Mouse (Mus musculus) cerebellum, adult (tissue): ENCODE results near the gene Arhgef16.

Experiments used
- ATAC-seq: cut with Nextera tagmentation; 2 replicates; pipeline ENCODE4 v1.9.2; 2017; ENCODE audit warnings: mild to moderate bottlenecking, moderate library complexity, mixed read lengths; ENCODE audit not compliant: insufficient number of reproducible peaks, low FRiP score, low TSS enrichment

Gene Arhgef16

GRCm38 (mm10) chr4:154301466-154301881 lies at the start of gene Arhgef16:
Gene Arhgef16, minus strand, starts transcription at chr4:154301676.
- ATAC-seq, result peak; percentile 52; the same call in 1 of the 2 replicates

DNA sequence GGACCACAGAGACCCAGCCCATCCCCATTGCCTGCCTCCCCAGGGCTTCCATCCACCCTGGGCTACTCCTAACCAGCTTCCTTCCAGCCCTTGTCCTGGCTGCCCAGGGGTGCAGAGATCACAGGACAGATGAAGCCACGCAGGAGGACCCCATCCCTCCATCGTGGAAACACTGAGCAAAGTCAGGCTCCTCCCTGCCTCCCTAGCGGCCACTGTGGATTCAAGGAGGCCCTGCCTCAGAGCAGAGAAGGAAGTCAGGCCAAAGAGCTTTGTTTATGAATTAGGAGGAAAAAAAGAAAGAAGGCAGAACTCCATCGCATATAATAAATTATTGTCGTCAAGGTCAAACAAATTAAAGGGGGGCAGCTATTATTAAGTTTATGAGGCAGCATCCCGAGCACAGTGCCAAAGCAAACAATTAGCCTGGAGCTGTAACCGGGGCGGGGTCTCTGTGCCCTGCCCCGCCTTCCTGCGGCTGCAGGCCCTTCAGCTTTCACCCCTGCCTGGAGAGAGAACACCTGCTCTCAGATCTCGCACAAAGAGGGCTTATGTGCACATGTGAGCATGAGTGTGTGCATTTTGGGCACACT lies 46.8 kb upstream of the Arhgef16 start:
- ATAC-seq, result no peak

- no peak for ATAC-seq
Measured at GRCm38 (mm10) chr4:154346731-154347522, 45.5 kb upstream of the Arhgef16 start.

- ATAC-seq, result no peak
Measured at GRCm38 (mm10) chr4:154336650-154337049, 35.2 kb upstream of the Arhgef16 start.

GRCm38 (mm10) chr4:154335761-154336160 lies 34.3 kb upstream of the Arhgef16 start, which contains the start of gene B230104I21Rik:
Gene B230104I21Rik, plus strand, starts transcription at chr4:154336127.
- ATAC-seq, result no peak

DNA sequence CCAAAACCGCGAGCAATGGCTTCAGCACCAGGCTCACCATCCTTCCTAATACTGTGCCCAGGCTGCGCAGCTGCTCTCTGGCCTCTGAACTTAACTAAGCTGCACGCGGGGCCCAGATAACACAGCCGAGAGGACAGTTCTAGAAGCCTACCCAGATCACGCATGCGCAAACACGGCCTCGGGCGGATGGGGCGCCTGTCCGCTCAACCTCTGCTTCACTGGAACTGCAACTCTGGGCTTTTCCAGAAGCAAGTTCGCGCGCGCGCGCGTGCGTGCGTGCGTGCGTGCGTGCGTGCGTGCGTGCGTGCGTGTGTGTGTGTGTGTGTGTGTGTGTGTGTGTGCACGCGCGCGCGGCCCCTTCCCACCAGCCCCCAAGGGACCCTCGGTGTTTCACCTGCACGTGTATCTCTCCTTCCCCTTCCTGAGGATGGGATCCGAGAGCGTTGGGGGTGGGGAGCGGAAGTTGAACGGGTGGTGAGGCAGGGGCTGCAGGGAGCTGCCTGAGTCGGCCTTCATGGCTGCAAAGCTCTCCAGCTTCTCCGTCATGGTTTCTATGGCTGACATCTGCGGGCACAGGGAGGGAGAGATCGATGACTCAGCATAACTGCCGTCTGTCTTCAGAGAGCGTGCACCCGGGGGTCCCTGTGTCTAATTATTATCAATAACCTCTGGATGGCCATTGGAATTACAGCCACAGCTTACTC lies 33.4 kb upstream of the Arhgef16 start:
- 0 out of 2 replicates have a peak, but pooled peaks have one; percentile 27 for ATAC-seq

DNA sequence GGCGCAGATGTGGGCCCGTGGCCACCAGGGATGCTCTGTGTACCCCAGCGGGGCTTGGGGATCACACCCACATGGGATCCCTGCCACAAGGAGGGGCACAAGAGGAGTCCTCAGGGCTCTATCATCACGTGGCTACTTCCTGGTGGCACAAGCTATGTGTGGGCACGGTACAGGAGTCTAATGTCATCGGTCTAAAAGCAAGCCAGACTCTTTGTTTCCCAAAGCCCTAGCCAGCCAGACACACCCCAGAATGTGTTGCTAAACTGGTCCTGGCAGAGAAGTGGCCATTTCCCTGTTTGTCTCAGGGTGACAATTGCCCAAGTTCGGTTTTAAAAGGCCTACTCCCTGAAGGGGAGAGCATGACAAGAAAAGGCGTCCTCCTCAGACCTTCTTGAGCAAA lies 31.8 kb upstream of the Arhgef16 start:
- no peak for ATAC-seq

GRCm38 (mm10) chr4:154331271-154331670 lies 29.8 kb upstream of the Arhgef16 start:
- no peak for ATAC-seq

- no peak for ATAC-seq
Measured at GRCm38 (mm10) chr4:154330001-154330400, 28.5 kb upstream of the Arhgef16 start.

DNA sequence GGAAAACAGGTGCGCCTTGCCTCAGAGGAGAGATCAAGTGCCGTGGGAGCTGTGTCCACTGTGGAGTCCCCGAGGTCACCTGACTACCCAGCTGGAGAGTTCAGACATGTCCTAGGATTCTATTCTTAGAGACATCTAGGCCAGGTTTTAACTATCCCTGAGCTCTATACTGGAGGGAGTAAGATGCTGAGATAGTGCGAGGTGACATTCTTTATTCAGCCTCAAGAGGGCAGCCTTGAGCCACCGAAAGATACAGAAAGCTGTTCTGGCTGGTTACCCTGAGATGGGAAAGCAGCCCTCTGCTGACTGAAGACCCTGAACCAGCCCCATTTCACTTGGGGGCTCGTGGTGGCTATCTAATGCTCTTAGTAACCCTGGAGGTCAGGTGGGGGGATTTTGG lies 27.4 kb upstream of the Arhgef16 start:
- ATAC-seq, result peak; percentile 27; the same call in 1 of the 2 replicates

GRCm38 (mm10) chr4:154328431-154328830 lies 27.0 kb upstream of the Arhgef16 start:
- ATAC-seq, result no peak

GRCm38 (mm10) chr4:154325410-154325809 lies 23.9 kb upstream of the Arhgef16 start:
- no peak for ATAC-seq

DNA sequence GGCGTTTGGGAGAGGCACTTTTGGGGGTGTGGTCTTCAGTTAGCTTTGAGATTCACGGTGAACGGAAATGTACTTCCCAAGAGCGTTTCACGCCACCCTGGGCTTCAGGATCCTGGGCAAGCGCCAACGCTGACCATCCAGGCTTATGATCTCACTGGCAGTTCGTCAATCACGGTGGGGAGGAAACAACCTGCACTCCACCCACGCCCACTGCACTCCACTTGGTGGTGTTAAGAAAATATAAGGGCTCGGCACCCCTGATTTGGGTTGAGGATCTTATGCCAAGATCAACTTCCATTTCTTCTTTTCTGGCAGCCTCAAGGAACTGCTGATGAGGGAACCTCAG lies 12.1 kb upstream of the Arhgef16 start:
- no peak for ATAC-seq

GRCm38 (mm10) chr4:154312935-154313621 lies 11.6 kb upstream of the Arhgef16 start:
- ATAC-seq, result no peak

DNA sequence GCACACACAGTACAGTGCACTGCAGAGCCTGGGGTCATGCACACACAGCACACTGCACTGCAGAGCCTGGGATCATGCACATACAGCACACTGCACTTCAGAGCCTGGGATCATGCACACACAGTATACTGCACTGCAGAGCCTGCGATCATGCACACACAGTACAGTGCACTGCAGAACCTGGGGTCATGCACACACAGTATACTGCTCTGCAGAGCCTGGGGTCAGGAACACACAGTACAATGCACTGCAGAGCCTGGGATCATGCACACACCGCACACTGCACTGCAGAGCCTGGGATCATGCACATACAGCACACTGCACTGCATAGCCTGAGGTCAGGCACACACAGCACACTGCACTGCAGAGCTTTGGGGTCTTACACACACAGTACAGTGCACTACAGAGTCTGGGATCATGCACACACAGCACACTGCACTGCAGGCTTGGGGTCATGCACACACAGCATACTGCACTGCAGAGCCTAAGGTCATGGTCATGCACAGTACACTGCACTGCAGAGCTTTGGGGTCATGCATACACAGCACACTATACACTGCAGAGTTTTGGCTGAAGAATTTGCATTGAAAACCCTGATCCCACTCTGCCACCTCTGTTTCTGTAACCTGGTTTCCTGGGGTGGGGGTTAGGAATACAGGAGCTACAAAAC lies 10.8 kb upstream of the Arhgef16 start:
- no peak for ATAC-seq

- ATAC-seq, result no peak
Measured at GRCm38 (mm10) chr4:154310576-154311262, 9.2 kb upstream of the Arhgef16 start.

GRCm38 (mm10) chr4:154309131-154309530 lies 7.7 kb upstream of the Arhgef16 start:
- no peak for ATAC-seq

DNA sequence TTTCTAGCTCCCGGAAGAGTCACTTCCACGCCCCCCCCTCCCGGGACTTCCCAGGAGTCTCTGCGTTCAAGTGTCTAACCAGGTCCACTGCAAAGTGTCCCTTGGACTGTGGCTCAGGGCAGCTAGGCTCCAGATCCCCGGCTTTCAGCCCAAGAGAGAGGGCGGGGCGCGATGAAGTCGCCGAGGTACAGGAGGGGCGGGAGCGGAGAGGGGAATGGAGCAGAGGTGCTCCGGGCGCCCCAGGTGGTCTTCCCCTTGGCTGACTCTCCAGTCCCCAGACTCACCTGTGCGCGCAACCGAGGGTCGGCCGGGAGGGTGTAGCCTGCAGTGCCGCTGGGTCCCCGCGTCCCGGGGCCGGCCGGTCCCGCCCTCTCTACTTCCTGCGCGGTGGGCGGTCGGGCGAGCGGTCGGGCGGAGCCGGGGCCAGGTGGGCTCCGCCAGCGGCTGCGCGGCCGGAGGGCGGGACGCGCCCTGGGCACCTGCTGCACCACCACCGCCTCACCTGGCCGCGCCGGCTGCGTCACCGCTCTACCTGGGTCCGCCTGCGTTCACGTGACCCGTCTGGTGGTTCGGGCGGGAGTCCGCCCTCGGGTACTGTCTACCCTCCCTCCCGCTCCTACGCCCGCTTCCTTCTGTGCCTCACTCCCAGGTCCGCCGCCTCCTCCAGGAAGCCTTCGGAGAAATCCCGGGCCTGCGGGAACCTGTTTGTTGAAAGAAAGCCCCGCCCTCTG lies 1.8 kb downstream of the Arhgef16 start:
- no peak for ATAC-seq

GRCm38 (mm10) chr4:154297761-154298160 lies 3.7 kb downstream of the Arhgef16 start:
- ATAC-seq, result no peak
